Mouse (Mus musculus) adipose tissue, adult 10 weeks (tissue): ENCODE measurements around the gene Acta1. TPM values are rescaled to one million over a fixed set of nuclear protein-coding genes. Genes with fewer than 3 reads are reported as not detected.

ENCODE experiments used
- polyA plus RNA-seq: library from polyadenylated mRNA; stranded (reverse); fragments of 350-450 nt; fragmentation: Illumina TruSeq; extraction: RNeasy Lipid Tissue Mini Kit (QIAGEN cat#74804); gene quantifications from one replicate; pipeline ENCODE4 v1.2.3, GENCODE M21; 2014; ENCODE audit warnings: low read depth, low replicate concordance

Acta1 gene
- 17.6 TPM for polyA plus RNA-seq

DNA sequence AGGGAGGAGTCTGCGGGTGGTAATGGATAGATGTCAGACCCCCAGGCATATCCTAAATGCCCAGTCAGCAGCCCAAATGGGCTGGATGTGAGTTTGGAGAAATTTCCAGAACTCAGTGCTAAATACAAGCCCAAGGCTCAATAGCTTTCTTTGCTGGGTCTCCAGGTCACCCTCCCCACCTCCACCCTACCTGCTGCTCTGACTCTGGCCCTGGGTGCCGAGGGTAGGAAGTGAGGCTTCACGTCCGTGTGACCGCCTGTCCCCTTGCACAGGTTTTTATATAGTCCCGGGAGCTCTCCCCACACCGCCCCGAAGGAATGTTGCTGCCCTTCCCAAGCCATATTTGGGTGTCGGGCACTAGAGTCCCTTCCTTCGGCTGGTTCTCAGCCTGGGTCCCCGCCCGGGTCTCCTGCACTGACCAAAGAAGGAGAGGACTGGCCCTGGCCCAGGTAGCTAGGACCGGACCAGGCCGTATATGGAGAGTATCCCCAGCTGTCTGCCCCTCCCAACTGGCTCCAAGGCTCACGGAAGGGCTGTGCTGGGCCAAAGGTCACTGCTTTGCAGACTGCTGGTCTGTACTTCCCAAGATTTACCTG, at the start of gene Acta1:
TSS of gene Acta1 (minus strand) at position 250 of the 596 bp plus-strand sequence.

GRCm38 (mm10) chr8:123859648-123860259, 34.8 kb downstream of the Acta1 start, which contains the start of gene Ccsap:
Gene Ccsap, minus strand, starts transcription at chr8:123860209.

Other genes with a start within 250 kb of the Acta1 start
- 23.0 TPM for gene Rhou, start 240.8 kb downstream of the Acta1 start, polyA plus RNA-seq
- gene Rab4a, start 88.8 kb downstream of the Acta1 start, polyA plus RNA-seq: 15.5 TPM
- 1.7 TPM for gene Ccsap, start 34.5 kb downstream of the Acta1 start, polyA plus RNA-seq
- gene Nup133, start 54.5 kb upstream of the Acta1 start, polyA plus RNA-seq: 13.0 TPM
- gene Abcb10, start 88.4 kb upstream of the Acta1 start, polyA plus RNA-seq: 17.4 TPM
- gene Taf5l, start 126.6 kb upstream of the Acta1 start, polyA plus RNA-seq: 15.2 TPM
- 5.4 TPM for gene Urb2, start 126.8 kb upstream of the Acta1 start, polyA plus RNA-seq